Mouse (Mus musculus) erythroblast, embryonic 14.5 days (primary cell): ENCODE measurements around the gene Uqcrc2.

Experiments used
- GATA1 ChIP-seq: IDR thresholded peaks from 2 replicates; pipeline ENCODE4 v1.6.1; 2012; ENCODE audit warnings: low read length, inconsistent platforms, mixed read lengths
- TAL1 ChIP-seq: IDR thresholded peaks from 3 replicates; pipeline ENCODE4 v1.6.1; 2012; ENCODE audit warnings: low read length, inconsistent platforms, mixed read lengths

DNA sequence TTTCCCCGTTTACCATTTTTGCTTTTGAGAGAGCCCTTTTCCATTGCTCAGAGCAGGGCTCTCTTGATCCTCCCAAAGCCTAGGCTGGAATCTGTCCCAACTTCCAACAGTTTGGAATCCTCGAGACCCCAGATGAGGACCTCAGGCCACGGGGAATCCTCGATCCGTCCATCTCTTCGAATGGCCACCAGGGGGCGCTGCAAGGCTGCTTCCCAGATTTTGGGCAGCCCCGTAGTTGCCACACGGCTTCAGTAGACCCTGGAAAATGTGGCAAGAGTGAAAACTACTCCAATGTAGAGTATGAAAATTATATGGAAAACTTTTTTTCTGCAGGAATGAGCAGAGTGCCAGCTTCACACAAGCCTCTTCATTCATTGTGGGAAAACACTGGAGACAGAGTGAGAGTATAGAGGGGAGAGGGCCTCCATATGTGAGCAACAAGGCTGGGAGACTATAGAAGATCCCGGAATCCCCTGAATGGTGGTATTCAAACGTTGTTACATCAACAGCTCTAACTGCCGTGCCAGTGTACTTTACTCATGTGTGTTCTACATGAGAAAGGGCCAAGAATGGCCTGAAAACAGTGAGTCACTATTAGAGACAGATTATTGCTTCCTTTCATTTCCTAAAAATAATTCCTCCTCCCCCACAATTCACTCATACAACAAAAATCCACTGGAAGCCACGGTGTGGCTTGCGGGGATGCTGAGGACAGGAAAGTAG is 35.3 kb downstream of the Uqcrc2 start, which contains the start of gene Pdzd9:
- no peak for TF ChIP-seq TAL1
- TF ChIP-seq GATA1, result no peak
